Mouse (Mus musculus) mature B cell (primary cell): ENCODE data around the gene Colq.
"Not testable (repeated sequence)": the region's sequence is repeated elsewhere in the genome, so short reads cannot be mapped to it uniquely, and the experiment has no call there.

Source experiments
- in situ Hi-C: fragments of 300-500 bp; cut with MboI; formaldehyde crosslinking; loops from 2 replicates; pipeline ENCODE4 v1.14.3; 2019

Colq gene

GRCm38 (mm10) chr14:31591243-31591642 is at the start of gene Colq:
Gene Colq (minus strand): TSS chr14:31591343.
- in situ Hi-C loops, result no loop called here

GRCm38 (mm10) chr14:31640346-31640889 is 49.3 kb upstream of the Colq start, which contains the start of gene Gm49387:
Gene Gm49387 (minus strand): TSS chr14:31640878.
- in situ Hi-C loops, result no loop called here

- in situ Hi-C loops, result no loop called here
These were observed 39.5 kb upstream of the Colq start for GRCm38 (mm10) chr14:31630677-31631076.

GRCm38 (mm10) chr14:31622748-31623147 is 31.6 kb upstream of the Colq start:
- in situ Hi-C loops, result no loop called here

GRCm38 (mm10) chr14:31620591-31621223 is 29.6 kb upstream of the Colq start:
- in situ Hi-C loops, result no loop called here

- in situ Hi-C loops, result no loop called here
These were observed 26.9 kb upstream of the Colq start for GRCm38 (mm10) chr14:31617997-31618396.

GRCm38 (mm10) chr14:31617204-31617603 is 26.1 kb upstream of the Colq start:
- in situ Hi-C loops, result no loop called here

GRCm38 (mm10) chr14:31613671-31614070 is 22.5 kb upstream of the Colq start:
- in situ Hi-C loops, result no loop called here

- in situ Hi-C loops, result no loop called here
These were observed 20.8 kb upstream of the Colq start for GRCm38 (mm10) chr14:31611986-31612385.

- in situ Hi-C loops, result no loop called here
These were observed 14.4 kb upstream of the Colq start for GRCm38 (mm10) chr14:31605514-31605913.

- in situ Hi-C loops, result no loop called here
These were observed 13.8 kb upstream of the Colq start for GRCm38 (mm10) chr14:31604916-31605315.

GRCm38 (mm10) chr14:31602616-31602979 is 11.5 kb upstream of the Colq start:
- in situ Hi-C loops, result not testable (repeated sequence)

GRCm38 (mm10) chr14:31601908-31602615 is 10.9 kb upstream of the Colq start:
- in situ Hi-C loops, result no loop called here

- in situ Hi-C loops, result no loop called here
These were observed 6.3 kb upstream of the Colq start for GRCm38 (mm10) chr14:31597446-31597845.

GRCm38 (mm10) chr14:31596408-31596807 is 5.3 kb upstream of the Colq start:
- in situ Hi-C loops, result no loop called here

- in situ Hi-C loops, result no loop called here
These were observed 3.5 kb upstream of the Colq start for GRCm38 (mm10) chr14:31594693-31595092.

GRCm38 (mm10) chr14:31593036-31593435 is 1.9 kb upstream of the Colq start:
- in situ Hi-C loops, result no loop called here

GRCm38 (mm10) chr14:31586451-31586850 is 4.7 kb downstream of the Colq start:
- in situ Hi-C loops, result no loop called here

GRCm38 (mm10) chr14:31583082-31583481 is 8.1 kb downstream of the Colq start:
- in situ Hi-C loops, result no loop called here

GRCm38 (mm10) chr14:31577966-31578735 is 13.0 kb downstream of the Colq start:
- in situ Hi-C loops, result no loop called here

- in situ Hi-C loops, result no loop called here
These were observed 14.1 kb downstream of the Colq start for GRCm38 (mm10) chr14:31576846-31577697.

GRCm38 (mm10) chr14:31575866-31576265 is 15.3 kb downstream of the Colq start:
- in situ Hi-C loops, result no loop called here
